Mouse (Mus musculus): Measurements from ENCODE around the gene Rph3a.

DNA sequence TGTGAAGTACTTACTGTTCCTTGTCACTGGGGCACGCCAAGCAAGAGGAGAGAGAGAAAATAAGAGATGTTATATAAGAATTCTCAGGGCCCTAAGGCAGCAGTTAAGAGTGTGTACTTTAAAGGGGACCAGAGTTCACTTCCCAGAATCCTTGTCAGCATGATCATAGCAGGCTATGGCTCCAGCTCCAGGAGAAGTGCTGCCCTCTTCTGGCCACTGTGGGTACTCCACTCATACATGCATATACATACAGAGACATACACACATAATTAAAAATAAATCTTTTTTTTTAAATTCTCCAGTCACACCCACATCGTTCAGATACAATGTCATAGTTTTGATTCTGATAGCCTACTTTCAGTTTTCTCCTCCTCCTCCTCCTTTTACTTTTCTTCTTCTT is 29.8 kb downstream of the Rph3a start:
- TF ChIP-seq CTCF (IDR thresholded peaks at IDR 0.05; ENCODE audit: borderline replicate concordance, control insufficient read depth, extremely low read depth, insufficient read depth, low read length, poor library complexity): no peak
- TF ChIP-seq POLR2A (IDR thresholded peaks at IDR 0.05; ENCODE audit: control insufficient read depth, extremely low read depth, insufficient read depth, low read length, poor library complexity): no peak
